Mouse (Mus musculus) kidney, postnatal 0 days (tissue): ENCODE measurements around the gene Camkk1. TPM values are rescaled to one million over a fixed set of nuclear protein-coding genes. Genes with fewer than 3 reads are reported as not detected.
A peak's percentile ranks its signal among the peaks of the same experiment; 100 is the strongest.

ENCODE experiments used
- ATAC-seq: fragments of 200-750 bp; cut with Nextera tagmentation; replicated peaks from 2 replicates; pipeline ENCODE4 v1.8.0; 2017; ENCODE audit warnings: low read depth, moderate number of reproducible peaks, moderate TSS enrichment, moderate library complexity; ENCODE audit not compliant: low FRiP score
- DNase-seq: peaks from one replicate; pipeline ENCODE4 v3.0.0-alpha.2; 2016; ENCODE audit warnings: low spot score
- H3K27ac ChIP-seq: fragments of 300-500 bp; sonication (generic); 2 replicates; pipeline ENCODE4 v1.5.1; 2014; ENCODE audit warnings: mild to moderate bottlenecking
- H3K27me3 ChIP-seq: fragments of 300-500 bp; sonication (generic); 2 replicates; pipeline ENCODE4 v1.6.1; 2014; ENCODE audit warnings: low read length, mixed read lengths; ENCODE audit not compliant: insufficient read depth
- H3K36me3 ChIP-seq: fragments of 300-500 bp; sonication (generic); 2 replicates; pipeline ENCODE4 v1.6.1; 2014; ENCODE audit warnings: low read length, mixed read lengths; ENCODE audit not compliant: insufficient read depth
- H3K4me1 ChIP-seq: fragments of 300-500 bp; sonication (generic); replicated peaks from 2 replicates; pipeline ENCODE4 v1.6.1; 2014; ENCODE audit warnings: antibody characterized with exemption, low read length, mixed read lengths; ENCODE audit not compliant: insufficient read depth
- H3K4me2 ChIP-seq: fragments of 300-500 bp; sonication (generic); 2 replicates; pipeline ENCODE4 v1.6.1; 2014; ENCODE audit warnings: mild to moderate bottlenecking, low read length, moderate library complexity, mixed read lengths
- H3K4me3 ChIP-seq: fragments of 300-500 bp; sonication (generic); replicated peaks from 2 replicates; pipeline ENCODE4 v1.5.1; 2014; ENCODE audit warnings: low read depth, low read length
- H3K9ac ChIP-seq: fragments of 300-500 bp; sonication (generic); 2 replicates; pipeline ENCODE4 v1.6.1; 2014; ENCODE audit warnings: low read depth, low read length
- H3K9me3 ChIP-seq: fragments of 300-500 bp; sonication (generic); replicated peaks from 2 replicates; pipeline ENCODE4 v1.6.1; 2016; ENCODE audit warnings: low read length, inconsistent platforms, mixed read lengths
- CTCF ChIP-seq: IDR thresholded peaks from 2 replicates; pipeline ENCODE4 v1.5.1; 2016; ENCODE audit warnings: antibody characterized with exemption, low read depth, mild to moderate bottlenecking, moderate library complexity
- WGBS: fragments of 180-500 bp; shearing (Covaris S2); extraction: QIAGEN DNeasy Blood & Tissue Kit; methylation state at CpG from one replicate; pipeline ENCODE4 v1.1.7; 2014; 5-methylcytosine and 5-hydroxymethylcytosine counted together
- polyA plus RNA-seq: library from polyadenylated mRNA; unstranded; fragments of >200 nt; fragmentation: Nextera tagmentation; extraction: Ambion mirVana; gene quantifications from 2 replicates; pipeline ENCODE4 v1.2.1, GENCODE M21; 2015

The Camkk1 gene
- polyA plus RNA-seq, 1 experiment from 2014 or later: 4.3 TPM

DNA sequence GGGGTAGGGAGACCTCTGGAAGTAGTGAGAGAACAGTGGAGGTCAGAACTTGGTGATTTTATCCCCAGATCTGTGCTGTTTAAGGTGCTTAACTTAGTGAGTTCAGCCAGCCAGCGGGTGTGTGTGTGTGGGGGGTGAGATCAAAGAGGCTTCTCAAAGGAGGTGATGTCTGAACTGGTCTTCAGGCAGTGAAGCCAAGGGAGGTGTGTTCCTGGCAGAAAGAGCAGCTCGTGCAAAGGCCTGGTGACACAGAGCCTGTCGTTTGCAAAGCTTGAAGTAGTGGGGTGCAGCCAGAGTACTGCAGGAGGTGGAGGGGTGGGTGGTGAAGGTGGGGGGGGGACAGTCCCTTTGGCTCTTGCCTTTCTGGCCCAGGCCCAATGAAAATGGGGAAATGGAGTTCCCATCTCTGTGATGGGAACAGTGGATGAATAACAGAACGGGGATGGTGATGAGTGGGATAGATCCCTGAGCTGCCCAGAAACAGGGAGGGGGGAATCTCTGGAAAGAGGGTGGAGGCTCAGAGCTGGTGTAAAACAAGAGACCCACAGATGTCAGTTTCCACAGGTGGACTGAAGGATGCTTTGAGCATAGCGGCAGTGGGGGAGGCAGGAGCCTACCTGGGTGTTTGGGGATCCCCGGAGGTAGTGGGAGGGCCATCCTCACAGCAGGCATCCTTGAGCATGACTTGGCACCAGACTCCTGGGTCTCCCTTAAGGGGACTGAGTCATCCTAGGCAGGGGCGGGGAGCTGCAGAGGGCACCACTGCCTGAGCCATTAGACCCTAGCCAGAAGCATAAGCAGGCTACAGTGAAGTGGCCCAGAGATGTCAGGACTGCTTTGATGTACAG, 2.4 kb downstream of the Camkk1 start:
- H3K4me3 ChIP-seq: no peak overlapping the region
- 61% methylated on average over 7 of the region's 7 CpGs for WGBS

DNA sequence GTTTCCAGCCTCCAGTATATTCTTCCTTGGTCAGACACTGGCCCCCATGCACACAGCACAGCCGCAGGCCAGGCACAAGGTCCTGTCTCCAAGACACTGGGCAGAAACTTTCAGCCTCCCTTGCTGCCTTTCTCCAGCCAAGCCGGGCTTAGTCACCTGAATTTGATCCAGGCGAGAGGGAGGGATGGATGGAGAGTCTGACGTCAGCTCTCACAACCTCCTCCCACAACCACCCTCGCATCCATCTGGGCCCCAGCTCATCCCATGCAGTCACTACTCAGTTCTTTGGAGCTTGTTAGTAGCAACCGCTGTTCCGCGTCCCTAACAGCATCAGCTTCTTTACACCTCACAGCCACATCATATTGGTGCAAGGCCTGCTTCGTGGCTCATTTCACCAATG, 4.3 kb downstream of the Camkk1 start:
- ATAC-seq (no peak), DNase-seq (no peak)
- no peaks in the 10 kb centered on the region for H3K36me3 ChIP-seq
- WGBS: 43% methylated on average over 9 of the region's 9 CpGs
- H3K9ac ChIP-seq: no peak overlapping the region
- no peak overlapping the region for H3K4me2 ChIP-seq
- H3K27ac ChIP-seq: no peak overlapping the region
- TF ChIP-seq CTCF: no peak
- H3K4me3 ChIP-seq: no peak overlapping the region
- no peaks in the 10 kb centered on the region for H3K9me3 ChIP-seq
- peaks cover 21% of the 10 kb centered on the region; the same call in 1 of the 2 replicates for H3K4me1 ChIP-seq
- no peaks in the 10 kb centered on the region for H3K27me3 ChIP-seq

More for the DNA sequence above, 2.4 kb downstream of the Camkk1 start:
- Histone ChIP-seq H3K36me3 (no peaks in the 10 kb centered on the region), H3K9me3 (no peaks in the 10 kb centered on the region), H3K9ac (no peak overlapping the region), H3K27ac (no peak overlapping the region), H3K27me3 (no peaks in the 10 kb centered on the region; the same call in 1 of the 2 replicates), H3K4me2 (no peak overlapping the region), H3K4me1 (peaks cover 21% of the 10 kb centered on the region; the same call in 1 of the 2 replicates)
- ATAC-seq (no peak), DNase-seq (no peak)
- no peak for TF ChIP-seq CTCF

DNA sequence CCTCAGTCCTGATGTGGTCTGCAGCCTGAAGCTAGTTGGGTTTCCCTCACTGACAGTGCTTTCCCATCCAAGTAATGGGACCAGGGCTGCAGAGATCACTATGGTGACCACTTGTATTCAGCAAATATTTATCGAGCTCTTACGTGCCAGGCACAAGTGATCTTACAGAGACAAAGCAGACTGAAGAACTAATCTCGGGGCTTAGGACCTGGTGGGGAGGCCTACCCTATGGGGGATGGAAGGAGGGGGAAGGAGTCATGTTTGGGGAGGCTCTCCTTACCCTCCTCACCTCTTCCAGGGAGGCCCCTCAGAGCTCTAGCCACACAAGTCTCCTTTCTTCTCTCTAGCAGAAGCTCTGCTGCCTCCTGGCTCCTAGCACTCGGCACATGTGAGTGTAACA, 5.0 kb downstream of the Camkk1 start:
- Histone ChIP-seq H3K27me3 (no peaks in the 10 kb centered on the region), H3K36me3 (no peaks in the 10 kb centered on the region), H3K27ac (no peak overlapping the region), H3K4me3 (no peak overlapping the region), H3K9ac (no peak overlapping the region), H3K4me2 (no peak overlapping the region), H3K9me3 (no peaks in the 10 kb centered on the region), H3K4me1 (peaks cover 16% of the 10 kb centered on the region; the same call in 1 of the 2 replicates)
- WGBS: 75% methylated on average over 4 of the region's 4 CpGs
- TF ChIP-seq CTCF: no peak
- ATAC-seq (no peak), DNase-seq (no peak)

DNA sequence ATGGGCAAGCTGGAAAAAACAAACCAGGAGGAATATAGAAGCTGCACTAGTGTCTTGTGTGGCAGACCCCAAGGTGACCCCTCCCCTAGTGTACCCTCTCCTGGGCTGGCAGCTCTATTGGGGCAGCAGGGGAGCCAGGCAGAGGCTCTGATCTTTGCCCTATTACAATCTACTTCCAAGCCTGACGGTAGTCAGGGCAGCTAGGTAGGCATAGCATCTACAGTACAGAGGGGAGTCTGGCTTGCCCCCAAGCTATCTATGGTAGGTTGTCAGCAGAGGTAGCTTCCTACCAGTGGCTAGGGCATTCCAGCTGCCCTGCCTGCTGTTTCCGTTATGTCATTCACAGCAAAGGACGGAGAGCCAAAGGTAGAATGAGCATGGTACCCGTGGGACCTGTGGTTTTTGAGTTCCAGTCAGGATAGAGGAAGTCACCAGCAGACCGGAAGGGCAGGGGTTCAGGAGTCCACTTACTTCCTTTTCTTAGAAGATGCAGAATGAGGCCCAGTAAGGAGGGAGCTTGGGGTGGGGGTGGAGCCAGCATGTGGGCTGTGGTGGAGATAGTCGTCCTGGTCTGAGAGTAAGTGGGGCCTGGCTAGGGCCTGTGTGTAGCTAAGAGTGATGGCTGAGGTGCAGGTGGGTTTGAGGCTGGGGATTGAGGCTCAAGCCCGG, 5.6 kb downstream of the Camkk1 start:
- DNase-seq (peak; percentile 79), ATAC-seq (peak; percentile 50)
- Histone ChIP-seq H3K36me3 (no peaks in the 10 kb centered on the region), H3K9me3 (no peaks in the 10 kb centered on the region), H3K4me3 (no peak overlapping the region), H3K27me3 (no peaks in the 10 kb centered on the region), H3K9ac (no peak overlapping the region), H3K4me1 (peaks cover 13% of the 10 kb centered on the region; the same call in 1 of the 2 replicates), H3K4me2 (0 out of 2 replicates have a peak overlapping the region, but pooled peaks have one; percentile 5), H3K27ac (no peak overlapping the region)
- no peak for TF ChIP-seq CTCF
- WGBS: 42% methylated on average over 7 of the region's 7 CpGs

DNA sequence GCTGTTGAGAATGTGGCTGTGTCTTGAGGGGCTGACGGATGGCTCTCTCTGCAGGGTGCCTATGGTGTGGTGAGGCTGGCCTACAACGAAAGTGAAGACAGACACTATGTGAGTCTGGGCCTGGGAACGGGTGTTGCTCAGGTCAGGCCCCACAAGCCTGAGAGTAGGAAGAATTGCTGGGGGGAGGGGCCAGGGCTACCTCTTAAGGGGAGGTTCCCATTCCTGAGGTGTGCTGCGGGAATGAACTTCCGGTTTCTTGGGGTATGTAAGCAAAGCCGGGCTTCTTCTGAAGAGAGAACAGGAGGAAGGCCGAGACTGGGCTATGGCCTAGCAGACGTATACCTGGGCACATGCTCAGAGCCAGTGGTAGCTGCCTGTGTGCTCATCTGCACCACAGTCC, 8.2 kb downstream of the Camkk1 start:
- 65% methylated on average over 8 of the region's 8 CpGs for WGBS
- TF ChIP-seq CTCF: no peak
- no peak for ATAC-seq
- Histone ChIP-seq H3K4me1 (peaks cover 8% of the 10 kb centered on the region; the same call in 1 of the 2 replicates), H3K27ac (no peak overlapping the region), H3K9me3 (no peaks in the 10 kb centered on the region), H3K36me3 (no peaks in the 10 kb centered on the region), H3K4me2 (no peak overlapping the region), H3K27me3 (no peaks in the 10 kb centered on the region), H3K4me3 (no peak overlapping the region), H3K9ac (no peak overlapping the region)
- DNase-seq: no peak

DNA sequence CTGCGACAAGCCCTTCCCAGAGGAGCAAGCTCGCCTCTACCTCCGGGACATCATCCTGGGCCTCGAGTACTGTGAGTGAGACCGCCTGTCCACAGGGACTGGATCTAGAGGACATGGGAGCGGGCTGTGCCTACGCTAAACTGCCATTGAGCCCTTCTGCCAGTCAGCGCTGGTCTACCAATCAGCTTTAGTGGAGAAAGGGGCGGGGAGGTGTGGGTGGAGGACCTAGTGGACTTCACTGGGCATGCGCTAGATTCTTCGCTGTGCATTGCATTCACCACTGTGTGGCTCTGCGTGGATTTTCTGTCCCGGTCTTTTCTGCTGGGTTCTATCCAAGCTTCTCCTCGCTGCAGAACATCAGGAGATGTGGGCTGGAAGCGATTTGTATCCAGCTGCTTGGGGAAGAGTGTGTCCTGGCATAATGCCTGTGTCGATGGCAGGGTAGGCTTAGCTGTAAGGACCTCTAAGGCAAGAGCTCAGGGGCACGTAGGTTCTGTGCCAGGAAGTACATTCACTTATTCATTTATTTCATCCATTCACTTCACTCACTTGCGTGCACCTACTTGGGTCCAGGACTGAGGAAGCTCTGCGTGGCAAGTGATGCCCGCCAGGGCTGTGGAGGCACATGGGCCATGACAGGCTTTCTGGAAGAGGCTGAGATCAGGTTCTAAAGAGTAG, 12.2 kb downstream of the Camkk1 start:
- DNase-seq: peak; percentile 98
- Histone ChIP-seq H3K27me3 (no peaks in the 10 kb centered on the region), H3K9ac (0 out of 2 replicates have a peak overlapping the region, but pooled peaks have one; percentile 20), H3K9me3 (no peaks in the 10 kb centered on the region), H3K4me2 (peak overlapping the region; percentile 55), H3K4me1 (no peaks in the 10 kb centered on the region), H3K36me3 (no peaks in the 10 kb centered on the region), H3K4me3 (0 out of 2 replicates have a peak overlapping the region, but pooled peaks have one; percentile 9), H3K27ac (no peak overlapping the region)
- peak; percentile 28; the same call in 1 of the 2 replicates for TF ChIP-seq CTCF
- 20% methylated on average over 20 of the region's 20 CpGs for whole genome bisulfite sequencing
- ATAC-seq: peak; percentile 86
